Mouse (Mus musculus) gastrocnemius, adult 2 months (tissue): ENCODE data around the gene Syn3. TPM values are rescaled to one million over a fixed set of nuclear protein-coding genes. Genes with fewer than 3 reads are reported as not detected.

Experiments
- DNase-seq: peaks from one replicate; pipeline ENCODE4 v3.0.0; 2022
- H3K27ac ChIP-seq: fragments of 200-600 bp; 2 replicates; pipeline ENCODE4 v1.8.1; 2022; ENCODE audit warnings: mild to moderate bottlenecking
- H3K4me3 ChIP-seq: fragments of 200-600 bp; 2 replicates; pipeline ENCODE4 v1.8.1; 2022; ENCODE audit warnings: mild to moderate bottlenecking, moderate library complexity
- CTCF ChIP-seq: fragments of 200-600 bp; IDR thresholded peaks from 2 replicates; pipeline ENCODE4 v1.8.1; 2022; ENCODE audit warnings: antibody characterized with exemption, mild to moderate bottlenecking, moderate library complexity
- intact Hi-C: fragments of 180-260 bp; cut with DNase I; formaldehyde crosslinking; loops from one replicate; pipeline ENCODE4 v1.15.1; 2025
- total RNA-seq, 2 experiments: library from RNA; stranded (reverse); gene quantifications; 2 replicates each; pipeline ENCODE4 v1.2.3; 2021

The Syn3 gene
- total RNA-seq, 2 experiments from 2014 or later: 0.28 TPM

- Histone ChIP-seq H3K4me3 (no peak overlapping the region), H3K27ac (no peak overlapping the region)
- no peak for DNase-seq
- intact Hi-C loops: no loop called here
- TF ChIP-seq CTCF: no peak
Observed at GRCm38 (mm10) chr10:86256221-86256620, 242.5 kb downstream of the Syn3 start.

- no peak for DNase-seq
- intact Hi-C loops: no loop called here
- Histone ChIP-seq H3K27ac (no peak overlapping the region), H3K4me3 (no peak overlapping the region)
- no peak for TF ChIP-seq CTCF
Observed at GRCm38 (mm10) chr10:86250149-86250922, 248.4 kb downstream of the Syn3 start.

GRCm38 (mm10) chr10:86249283-86249682, 249.4 kb downstream of the Syn3 start:
- no peak for TF ChIP-seq CTCF
- Histone ChIP-seq H3K27ac (no peak overlapping the region), H3K4me3 (no peak overlapping the region)
- no peak for DNase-seq
- intact Hi-C loops: no loop called here

- intact Hi-C loops: no loop called here
Observed at GRCm38 (mm10) chr10:86248807-86249206, 249.9 kb downstream of the Syn3 start.

GRCm38 (mm10) chr10:86248131-86248740, 250.5 kb downstream of the Syn3 start:
- TF ChIP-seq CTCF: no peak
- peak overlapping the region; percentile 20; the same call in 1 of the 2 replicates for H3K27ac ChIP-seq
- intact Hi-C loops: no loop called here
- no peak overlapping the region for H3K4me3 ChIP-seq
- DNase-seq: no peak

More at GRCm38 (mm10) chr10:86248807-86249206, 249.9 kb downstream of the Syn3 start:
- Histone ChIP-seq H3K4me3 (no peak overlapping the region), H3K27ac (peak overlapping the region; percentile 20; the same call in 1 of the 2 replicates)
- TF ChIP-seq CTCF: no peak
- no peak for DNase-seq

- no peak for DNase-seq
- H3K27ac ChIP-seq: no peak overlapping the region
- no peak for TF ChIP-seq CTCF
- intact Hi-C loops: no loop called here
- H3K4me3 ChIP-seq: no peak overlapping the region
Observed at GRCm38 (mm10) chr10:86245396-86245795, 253.3 kb downstream of the Syn3 start.

- Histone ChIP-seq H3K27ac (no peak overlapping the region), H3K4me3 (no peak overlapping the region)
- TF ChIP-seq CTCF: no peak
- DNase-seq: no peak
- intact Hi-C loops: no loop called here
Observed at GRCm38 (mm10) chr10:86243525-86243924, 255.2 kb downstream of the Syn3 start.

- H3K27ac ChIP-seq: no peak overlapping the region
Observed at GRCm38 (mm10) chr10:86242721-86243120, 256.0 kb downstream of the Syn3 start.

GRCm38 (mm10) chr10:86230006-86230405, 268.7 kb downstream of the Syn3 start:
- peak; percentile 37 for DNase-seq
- intact Hi-C loops: no loop called here
- TF ChIP-seq CTCF: peak; percentile 37; the same call in 1 of the 2 replicates
- Histone ChIP-seq H3K4me3 (no peak overlapping the region), H3K27ac (peak overlapping the region; percentile 64)

More at GRCm38 (mm10) chr10:86242721-86243120, 256.0 kb downstream of the Syn3 start:
- H3K4me3 ChIP-seq: no peak overlapping the region
- TF ChIP-seq CTCF: no peak
- no peak for DNase-seq
- intact Hi-C loops: no loop called here

GRCm38 (mm10) chr10:86225480-86225879, 273.2 kb downstream of the Syn3 start:
- no peak for DNase-seq
- Histone ChIP-seq H3K4me3 (no peak overlapping the region), H3K27ac (no peak overlapping the region)
- no peak for TF ChIP-seq CTCF
- intact Hi-C loops: no loop called here

- DNase-seq: no peak
- intact Hi-C loops: no loop called here
- no peak for TF ChIP-seq CTCF
- Histone ChIP-seq H3K4me3 (no peak overlapping the region), H3K27ac (no peak overlapping the region)
Observed at GRCm38 (mm10) chr10:86218984-86219383, 279.7 kb downstream of the Syn3 start.

GRCm38 (mm10) chr10:86216836-86217235, 281.9 kb downstream of the Syn3 start:
- intact Hi-C loops: no loop called here
- DNase-seq: no peak
- no peak for TF ChIP-seq CTCF
- H3K4me3 ChIP-seq: no peak overlapping the region
- H3K27ac ChIP-seq: no peak overlapping the region

GRCm38 (mm10) chr10:86212062-86212461, 286.6 kb downstream of the Syn3 start:
- Histone ChIP-seq H3K4me3 (no peak overlapping the region), H3K27ac (peak overlapping the region; percentile 46)
- DNase-seq: peak; percentile 65
- intact Hi-C loops: no loop called here
- TF ChIP-seq CTCF: no peak
